Mouse (Mus musculus) stomach, adult 2 months (tissue): ENCODE data around the gene Agtr2. TPM values are rescaled to one million over a fixed set of nuclear protein-coding genes. Genes with fewer than 3 reads are reported as not detected.

Experiments used
- polyA plus RNA-seq: library from polyadenylated mRNA; depleted of rRNA; stranded (reverse); fragments of >200 nt; gene quantifications from 2 replicates; pipeline ENCODE4 v1.2.3, GENCODE M21; 2012; rRNA removed

The Agtr2 gene
- polyA plus RNA-seq: 0.02 TPM in 1 of 2 replicates, not detected in the other

GRCm38 (mm10) chrX:21484414-21484813 lies at the start of gene Agtr2:
Agtr2 (plus strand) TSS chrX:21484544.

Other genes starting within 250 kb of the Agtr2 start
- 0.02 TPM in 1 of 2 replicates, not detected in the other for gene Slc6a14, start 230.4 kb downstream of the Agtr2 start, polyA plus RNA-seq